Mouse (Mus musculus): Measurements from ENCODE around the gene Rbpj.

- TF ChIP-seq CTCF (IDR thresholded peaks at IDR 0.05; ENCODE audit: insufficient read depth, low read depth, low read length) (no peak), POLR2A (IDR thresholded peaks at IDR 0.05; ENCODE audit: insufficient read depth, low read depth, low read length) (no peak)
Measured at GRCm38 (mm10) chr5:53536635-53537554, 70.9 kb downstream of the Rbpj start.

All from olfactory bulb, adult 2 months (tissue).